Comparison of ENCODE assay signal across 8 mouse cellular contexts in genomic region chr11:103261671-103262411, GRCm38 (mm10). TPM values are rescaled to one million over a fixed set of nuclear protein-coding genes. Genes with fewer than 3 reads are reported as not detected.
DNase-seq lines count a peak whose midpoint lies in the region; ATAC-seq and TF ChIP-seq lines count a peak whose summit lies in the region.

No protein-coding gene starts in this region.

- 0 out of 2 replicates have a peak overlapping the region, but pooled peaks have one; percentile 1 for H3K27ac ChIP-seq in heart, embryonic 10.5 days
- H3K27ac ChIP-seq in kidney, postnatal 0 days: peak overlapping the region; percentile 70

- H3K4me3 ChIP-seq in heart, embryonic 10.5 days: no peak overlapping the region
- no peak overlapping the region for H3K4me3 ChIP-seq in kidney, postnatal 0 days (replicated peaks; ENCODE audit: low read depth, low read length)

- ATAC-seq in kidney, postnatal 0 days (replicated peaks; ENCODE audit: low FRiP score, low read depth): no peak

- peak overlapping the region; percentile 40 for H3K4me2 ChIP-seq in kidney, postnatal 0 days (ENCODE audit: low read length)

- 0 out of 2 replicates have a peak, but pooled peaks cover 4% of the 10 kb centered on the region for H3K27me3 ChIP-seq in heart, embryonic 10.5 days (ENCODE audit: insufficient read depth, poor library complexity, severe bottlenecking)
- no peaks in the 10 kb centered on the region for H3K27me3 ChIP-seq in kidney, postnatal 0 days (ENCODE audit: insufficient read depth, low read length)

- intact Hi-C loops in left cerebral cortex, postnatal 36 days (cut with DNase I): no loop called here

- peaks cover 45% of the 10 kb centered on the region for H3K4me1 ChIP-seq in heart, embryonic 10.5 days
- H3K4me1 ChIP-seq in kidney, postnatal 0 days (replicated peaks; ENCODE audit: insufficient read depth, low read length): peaks cover 33% of the 10 kb centered on the region

- no peaks in the 10 kb centered on the region for H3K9me3 ChIP-seq in heart, embryonic 10.5 days
- no peaks in the 10 kb centered on the region for H3K9me3 ChIP-seq in kidney, postnatal 0 days (replicated peaks; ENCODE audit: low read length)

- peak overlapping the region; percentile 35; the same call in 1 of the 2 replicates for H3K9ac ChIP-seq in kidney, postnatal 0 days (ENCODE audit: low read depth, low read length)

- 80% methylated on average over 7 of the region's 7 CpGs for WGBS in heart, embryonic 10.5 days
- 78% methylated on average over 7 of the region's 7 CpGs for WGBS in kidney, postnatal 0 days

- no peaks in the 10 kb centered on the region for H3K36me3 ChIP-seq in heart, embryonic 10.5 days
- no peaks in the 10 kb centered on the region for H3K36me3 ChIP-seq in kidney, postnatal 0 days (ENCODE audit: insufficient read depth, low read length)

- peak; percentile 68 for DNase-seq in kidney, adult 11 months
- DNase-seq in kidney, adult 18-20 months: no peak
- DNase-seq in adrenal gland, adult 8-10 months: peak; percentile 63
- no peak for DNase-seq in heart, embryonic 10.5 days (ENCODE audit: low spot score)
- no peak for DNase-seq in kidney, postnatal 0 days (ENCODE audit: low spot score)
- no peak for DNase-seq in ovary, postnatal 36 days (ENCODE audit: low spot score)
- DNase-seq in c-Kit-positive CD71-positive TER-119-positive erythroid progenitor cells, embryonic 14.5 days (ENCODE audit: low spot score): no peak
- DNase-seq in left cerebral cortex, postnatal 36 days (ENCODE audit: low spot score in 2 of 2): no peak

- TF ChIP-seq CTCF in kidney, postnatal 0 days (IDR thresholded peaks at IDR 0.05; ENCODE audit: low read depth): no peak

RNA-seq across cellular contexts. Expression of gene Map3k14, which starts 5.4 kb away (rescaled TPM):
- total RNA-seq in adrenal gland, adult 8-10 months (2022): 10 to 100 TPM in 1 of 4 experiments, 1 to 10 TPM in 3; 7.1 to 11.8 (median 9.0) TPM
- polyA plus RNA-seq in heart, embryonic 10.5 days (2016; fragmentation: Nextera tagmentation; extraction: Ambion mirVana): 1.7 and 2.1 TPM in 2 replicates
- 3.2 and 3.8 TPM in 2 replicates for polyA plus RNA-seq in kidney, postnatal 0 days (2015; fragmentation: Nextera tagmentation; extraction: Ambion mirVana)
- total RNA-seq in left cerebral cortex, postnatal 36 days (2021): 1 to 10 TPM; 3.1 to 4.0 TPM

RNA-seq across cellular contexts. Expression of gene Spata32, which starts 43.6 kb away (rescaled TPM):
- not detected for total RNA-seq in adrenal gland, adult 8-10 months (2022)
- polyA plus RNA-seq in heart, embryonic 10.5 days (2016; fragmentation: Nextera tagmentation; extraction: Ambion mirVana): not detected in 2 replicates
- polyA plus RNA-seq in kidney, postnatal 0 days (2015; fragmentation: Nextera tagmentation; extraction: Ambion mirVana): not detected in 2 replicates
- total RNA-seq in left cerebral cortex, postnatal 36 days (2021): 1 to 10 TPM; 2.0 to 2.4 TPM

RNA-seq across cellular contexts. Expression of gene 1700023F06Rik, which starts 53.5 kb away (rescaled TPM):
- under 1 TPM in 3 of 4 experiments, not detected in 1; 0.27 to 0.83 (median 0.66) TPM for total RNA-seq in adrenal gland, adult 8-10 months (2022)
- 0.35 TPM in 1 of 2 replicates, not detected in the other for polyA plus RNA-seq in heart, embryonic 10.5 days (2016; fragmentation: Nextera tagmentation; extraction: Ambion mirVana)
- 0.37 and 0.47 TPM in 2 replicates for polyA plus RNA-seq in kidney, postnatal 0 days (2015; fragmentation: Nextera tagmentation; extraction: Ambion mirVana)
- 1 to 10 TPM; 1.8 to 2.4 TPM for total RNA-seq in left cerebral cortex, postnatal 36 days (2021)

Comparison
In these comparisons a context has a peak if more than half of its experiments do, and no peak if none do; other contexts are left out.
1. DNase-seq: peak in kidney, adult 11 months (single experiment) and adrenal gland, adult 8-10 months (single experiment); none in kidney, adult 18-20 months (single experiment), heart, embryonic 10.5 days (single experiment), kidney, postnatal 0 days (single experiment), ovary, postnatal 36 days (single experiment), c-Kit-positive CD71-positive TER-119-positive erythroid progenitor cells, embryonic 14.5 days (single experiment) and left cerebral cortex, postnatal 36 days (0 of 2).